Mouse (Mus musculus): ENCODE data around the gene Cfap74. TPM values are rescaled to one million over a fixed set of nuclear protein-coding genes. Genes with fewer than 3 reads are reported as not detected.

Cfap74 gene
- total and polyA plus RNA-seq, 3 experiments, result 0.62 to 0.65 (median 0.63) TPM

GRCm38 (mm10) chr4:155497963-155498362 is 89.0 kb downstream of the Cfap74 start:
- no peak for DNase-seq

- DNase-seq, result no peak
Measured at GRCm38 (mm10) chr4:155501126-155501525, 92.1 kb downstream of the Cfap74 start.

- no peak for DNase-seq
Measured at GRCm38 (mm10) chr4:155505067-155505466, 96.1 kb downstream of the Cfap74 start.

- no peak for DNase-seq
Measured at GRCm38 (mm10) chr4:155505671-155506295, 96.8 kb downstream of the Cfap74 start.

GRCm38 (mm10) chr4:155508614-155509013 is 99.6 kb downstream of the Cfap74 start:
- peak; percentile 9 for DNase-seq

- DNase-seq, result no peak
Measured at GRCm38 (mm10) chr4:155510981-155511380, 102.0 kb downstream of the Cfap74 start.

- DNase-seq, result no peak
Measured at GRCm38 (mm10) chr4:155514810-155515209, 105.8 kb downstream of the Cfap74 start.

Other genes with a start within 250 kb of the Cfap74 start
- gene Ski, start 186.6 kb upstream of the Cfap74 start, total RNA-seq (2021), result 10 to 100 TPM; 59.7 to 63.8 TPM
- 83.1 and 103 TPM in 2 replicates for gene Ski, start 186.6 kb upstream of the Cfap74 start, polyA plus RNA-seq (2012; rRNA removed)
- gene Faap20, start 159.4 kb upstream of the Cfap74 start, total RNA-seq (2021), result 10 to 100 TPM; 40.3 to 57.3 TPM
- 106 and 127 TPM in 2 replicates for gene Faap20, start 159.4 kb upstream of the Cfap74 start, polyA plus RNA-seq (2012; rRNA removed)
- gene Prkcz, start 47.8 kb upstream of the Cfap74 start, total RNA-seq (2021), result 1 to 10 TPM; 4.7 to 6.0 TPM
- gene Prkcz, start 47.8 kb upstream of the Cfap74 start, polyA plus RNA-seq (2012; rRNA removed), result 2.5 and 4.0 TPM in 2 replicates
- not detected for gene Gabrd, start 11.1 kb upstream of the Cfap74 start, total RNA-seq (2021)
- gene Gabrd, start 11.1 kb upstream of the Cfap74 start, polyA plus RNA-seq (2012; rRNA removed), result 0.86 and 1.4 TPM in 2 replicates
- gene Tmem52, start 59.9 kb downstream of the Cfap74 start, total RNA-seq (2021), result 10 to 100 TPM in 1 of 2 experiments, 1 to 10 TPM in 1; 7.5 to 13.1 TPM
- gene Tmem52, start 59.9 kb downstream of the Cfap74 start, polyA plus RNA-seq (2012; rRNA removed), result 79.1 and 189 TPM in 2 replicates
- 100 to 1,000 TPM; 445 to 452 TPM for gene Gnb1, start 82.2 kb downstream of the Cfap74 start, total RNA-seq (2021)
- 353 and 354 TPM in 2 replicates for gene Gnb1, start 82.2 kb downstream of the Cfap74 start, polyA plus RNA-seq (2012; rRNA removed)
- 100 to 1,000 TPM; 184 to 322 TPM for gene Nadk, start 153.2 kb downstream of the Cfap74 start, total RNA-seq (2021)
- 297 and 390 TPM in 2 replicates for gene Nadk, start 153.2 kb downstream of the Cfap74 start, polyA plus RNA-seq (2012; rRNA removed)
- gene Slc35e2, start 192.2 kb downstream of the Cfap74 start, total RNA-seq (2021), result 10 to 100 TPM; 33.6 to 35.9 TPM
- gene Slc35e2, start 192.2 kb downstream of the Cfap74 start, polyA plus RNA-seq (2012; rRNA removed), result 17.5 and 29.6 TPM in 2 replicates
- gene Cdk11b, start 215.7 kb downstream of the Cfap74 start, total RNA-seq (2021), result 10 to 100 TPM; 41.6 to 46.7 TPM
- gene Cdk11b, start 215.7 kb downstream of the Cfap74 start, polyA plus RNA-seq (2012; rRNA removed), result 11.9 and 18.9 TPM in 2 replicates
- not detected for gene Gm10563, start 236.2 kb downstream of the Cfap74 start, total RNA-seq (2021)
- not detected in 2 replicates for gene Gm10563, start 236.2 kb downstream of the Cfap74 start, polyA plus RNA-seq (2012; rRNA removed)
- gene Mmp23, start 244.2 kb downstream of the Cfap74 start, total RNA-seq (2021), result 1 to 10 TPM; 5.2 to 7.6 TPM
- 23.2 and 23.9 TPM in 2 replicates for gene Mmp23, start 244.2 kb downstream of the Cfap74 start, polyA plus RNA-seq (2012; rRNA removed)

Data from adrenal gland, adult 2 months (tissue).